Mouse (Mus musculus): Measurements from ENCODE around the gene Msh3. TPM values are rescaled to one million over a fixed set of nuclear protein-coding genes. Genes with fewer than 3 reads are reported as not detected.

Gene Msh3
- 11.2 and 12.0 TPM in 2 replicates for polyA plus RNA-seq (2012; rRNA removed)

GRCm38 (mm10) chr13:92354456-92355271 lies at the start of gene Msh3, which contains the start of gene Dhfr:
Msh3 (minus strand) TSS chr13:92355003.
Dhfr (plus strand) TSS chr13:92354726.

DNA sequence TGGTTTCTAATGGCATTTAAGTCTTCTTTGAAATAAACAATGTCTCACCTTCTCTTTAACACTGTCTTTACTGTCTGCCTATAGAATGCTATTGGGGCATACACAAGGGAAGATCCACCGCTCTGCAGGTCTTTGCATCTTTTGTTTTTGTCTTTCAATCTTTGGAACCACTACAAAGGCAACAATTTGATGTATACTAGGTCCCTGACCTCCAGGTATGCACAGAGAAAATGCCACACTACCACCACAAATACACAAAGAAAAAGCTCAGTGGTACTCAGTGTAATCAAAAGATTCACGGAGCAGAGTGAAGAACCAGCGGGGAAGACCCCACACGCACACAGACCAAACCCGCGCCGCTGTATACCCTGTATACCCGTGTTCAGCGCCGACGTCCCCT lies 49.1 kb downstream of the Msh3 start, which contains the start of gene Gm20379:
TSS of gene Gm20379 (plus strand) at position 301 of the 400 bp plus-strand sequence.

Other genes with a start within 250 kb of the Msh3 start
- gene Rasgrf2, start 223.3 kb downstream of the Msh3 start, polyA plus RNA-seq (2012; rRNA removed), result 0.03 TPM in 2 replicates
- gene Gm20379, start 49.0 kb downstream of the Msh3 start, polyA plus RNA-seq (2012; rRNA removed), result not detected in 2 replicates
- 12.6 and 14.4 TPM in 2 replicates for gene Dhfr, start 277 bp downstream of the Msh3 start, polyA plus RNA-seq (2012; rRNA removed)
- not detected in 2 replicates for gene Ankrd34b, start 70.9 kb upstream of the Msh3 start, polyA plus RNA-seq (2012; rRNA removed)
- gene Fam151b, start 129.0 kb upstream of the Msh3 start, polyA plus RNA-seq (2012; rRNA removed), result 1.5 and 1.6 TPM in 2 replicates
- gene Zfyve16, start 175.9 kb upstream of the Msh3 start, polyA plus RNA-seq (2012; rRNA removed), result 1.4 TPM in 2 replicates
- gene Spz1, start 221.2 kb upstream of the Msh3 start, polyA plus RNA-seq (2012; rRNA removed), result not detected in 2 replicates

Data from liver, embryonic 14 days (tissue).